Mouse (Mus musculus): Measurements from ENCODE around the gene Setd5. TPM values are rescaled to one million over a fixed set of nuclear protein-coding genes. Genes with fewer than 3 reads are reported as not detected.

Gene Setd5
- polyA plus RNA-seq (2014; fragmentation: Nextera tagmentation; extraction: Ambion mirVana), result 57.0 and 57.9 TPM in 2 replicates

DNA sequence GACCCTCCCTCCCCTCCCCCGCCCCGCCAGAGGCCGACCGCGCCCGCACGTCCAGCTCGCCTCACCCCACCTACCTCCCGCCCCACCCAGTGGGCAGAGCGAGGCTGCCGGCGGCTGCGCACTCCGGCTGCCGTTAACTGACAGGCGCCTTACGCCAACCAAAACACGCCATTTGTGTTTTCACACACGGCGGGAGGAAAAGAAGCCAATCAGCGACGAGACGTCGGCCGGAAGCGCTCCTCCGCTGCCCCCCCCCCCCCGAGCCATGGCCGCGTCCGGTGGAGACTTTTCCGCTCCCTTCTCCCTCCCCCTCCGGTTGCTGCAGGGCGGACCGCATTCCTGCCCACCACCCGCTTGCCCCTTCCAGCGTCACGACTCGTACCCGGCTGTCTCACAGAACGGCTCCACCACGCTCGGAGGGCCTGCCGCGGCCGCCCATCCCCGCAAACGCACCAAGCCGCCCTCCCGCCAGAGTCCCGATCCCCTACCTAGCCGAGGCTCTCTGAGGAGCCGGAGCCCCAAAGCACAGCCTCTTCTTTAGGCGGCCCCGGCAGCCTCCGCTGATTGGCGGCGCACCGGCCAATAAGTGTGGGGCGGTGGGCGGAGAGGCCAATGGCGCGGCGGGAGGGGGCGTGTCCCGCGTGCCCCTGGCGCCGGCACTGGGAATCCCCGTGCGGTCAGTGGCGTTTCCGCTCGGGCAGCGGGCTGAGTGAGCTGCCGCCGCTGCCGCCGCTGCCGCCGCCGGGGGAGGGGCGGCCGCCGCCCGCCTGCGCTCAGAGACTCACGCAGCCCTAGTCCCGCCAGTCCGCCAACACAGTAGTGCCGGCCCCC, at the start of gene Setd5:
Gene Setd5 (plus strand): TSS at position 680 of the 831 bp plus-strand sequence.
- ATAC-seq (ENCODE audit: low FRiP score, low TSS enrichment) (peak; percentile 94), DNase-seq (peak; percentile 98)
- Histone ChIP-seq H3K4me1 (ENCODE audit: control insufficient read depth, insufficient read depth, low read length) (peaks cover 44% of the 10 kb centered on the region), H3K9ac (replicated peaks; ENCODE audit: low read length) (peak within 1 kb of the TSS; percentile 96), H3K4me3 (replicated peaks; ENCODE audit: low read depth, low read length) (peak within 1 kb of the TSS; percentile 93), H3K36me3 (ENCODE audit: control insufficient read depth, insufficient read depth, low read length) (no peaks in the 10 kb centered on the region), H3K9me3 (ENCODE audit: control insufficient read depth, low read length) (no peaks in the 10 kb centered on the region), H3K27ac (replicated peaks; ENCODE audit: low read depth, low read length) (peak within 1 kb of the TSS; percentile 100), H3K4me2 (ENCODE audit: low read length) (peak within 1 kb of the TSS; percentile 91), H3K27me3 (ENCODE audit: control insufficient read depth, insufficient read depth, low read length) (no peaks in the 10 kb centered on the region)
- 1% methylated on average over 72 of the region's 91 CpGs for WGBS

DNA sequence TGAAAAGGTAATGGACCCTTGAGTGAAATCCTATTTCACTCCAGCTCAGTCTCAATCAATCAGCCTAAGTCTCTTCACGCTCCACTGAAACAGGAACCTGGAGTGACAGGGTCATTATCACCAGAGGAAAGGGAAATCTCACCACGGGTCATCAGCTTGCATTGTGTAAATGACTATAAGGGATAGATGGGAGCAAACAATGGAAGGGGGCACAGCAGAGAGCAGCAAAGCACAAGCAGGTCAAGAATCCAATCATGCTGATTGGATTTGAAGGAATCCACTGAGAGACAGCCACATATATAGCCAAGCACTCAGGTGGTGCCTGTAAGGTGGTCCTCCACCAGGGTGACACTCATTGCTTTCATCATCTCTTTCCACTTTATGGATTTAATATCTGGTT, 49.7 kb upstream of the Setd5 start:
- no peak for DNase-seq
- Histone ChIP-seq H3K27ac (replicated peaks; ENCODE audit: low read depth, low read length) (no peak overlapping the region), H3K9me3 (ENCODE audit: control insufficient read depth, low read length) (no peaks in the 10 kb centered on the region), H3K27me3 (ENCODE audit: control insufficient read depth, insufficient read depth, low read length) (no peaks in the 10 kb centered on the region), H3K4me1 (ENCODE audit: control insufficient read depth, insufficient read depth, low read length) (peaks cover 16% of the 10 kb centered on the region), H3K4me2 (ENCODE audit: low read length) (no peak overlapping the region), H3K36me3 (ENCODE audit: control insufficient read depth, insufficient read depth, low read length) (no peaks in the 10 kb centered on the region), H3K9ac (replicated peaks; ENCODE audit: low read length) (no peak overlapping the region), H3K4me3 (replicated peaks; ENCODE audit: low read depth, low read length) (no peak overlapping the region)
- ATAC-seq (ENCODE audit: low FRiP score, low TSS enrichment), result no peak
- WGBS, result 7% methylated on average over 2 of the region's 2 CpGs

DNA sequence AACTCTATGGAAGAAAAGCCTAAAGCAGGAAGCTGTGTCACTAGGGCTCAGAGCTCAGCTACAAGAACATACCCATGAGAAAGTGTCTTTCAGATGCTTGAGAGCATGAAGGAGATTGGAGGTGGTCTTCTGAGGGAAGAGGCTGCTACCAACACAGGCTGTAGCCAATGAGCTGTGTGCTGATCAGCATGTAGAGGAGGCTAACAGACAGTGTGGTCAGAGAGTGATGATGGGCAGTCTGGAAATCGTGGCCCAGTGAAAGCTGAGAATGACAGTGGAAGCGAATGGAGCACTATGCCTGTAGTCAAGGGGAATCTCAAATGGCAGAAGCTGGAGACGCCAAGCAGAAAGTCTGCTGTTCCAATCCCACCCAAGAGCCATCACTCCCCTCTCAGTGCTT, 48.2 kb upstream of the Setd5 start:
- Histone ChIP-seq H3K4me3 (replicated peaks; ENCODE audit: low read depth, low read length) (no peak overlapping the region), H3K4me1 (ENCODE audit: control insufficient read depth, insufficient read depth, low read length) (peaks cover 16% of the 10 kb centered on the region), H3K27ac (replicated peaks; ENCODE audit: low read depth, low read length) (no peak overlapping the region), H3K27me3 (ENCODE audit: control insufficient read depth, insufficient read depth, low read length) (no peaks in the 10 kb centered on the region), H3K4me2 (ENCODE audit: low read length) (no peak overlapping the region), H3K9ac (replicated peaks; ENCODE audit: low read length) (no peak overlapping the region), H3K9me3 (ENCODE audit: control insufficient read depth, low read length) (no peaks in the 10 kb centered on the region), H3K36me3 (ENCODE audit: control insufficient read depth, insufficient read depth, low read length) (no peaks in the 10 kb centered on the region)
- ATAC-seq (ENCODE audit: low FRiP score, low TSS enrichment), result no peak
- WGBS, result 85% methylated on average over 3 of the region's 3 CpGs
- DNase-seq, result no peak

DNA sequence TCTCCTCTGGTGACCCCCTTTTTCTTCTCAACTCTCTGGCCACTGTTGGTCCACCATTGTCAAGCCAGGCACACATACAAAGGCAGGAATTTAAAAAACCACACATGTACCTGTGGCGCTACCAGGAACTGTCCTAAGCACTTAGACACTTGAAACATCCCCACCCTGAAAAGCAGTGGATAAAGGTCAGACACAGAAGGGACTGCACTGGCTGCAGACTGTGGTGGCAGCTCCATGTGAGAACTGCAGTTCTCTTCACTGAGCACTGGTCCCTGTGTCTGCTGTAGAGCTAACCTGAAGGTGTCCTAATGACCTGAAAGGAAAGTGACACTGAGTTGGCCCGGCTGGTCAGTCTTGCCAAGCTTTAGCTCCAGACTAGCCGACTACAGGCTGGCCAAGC, 46.6 kb upstream of the Setd5 start:
- Histone ChIP-seq H3K27ac (replicated peaks; ENCODE audit: low read depth, low read length) (no peak overlapping the region), H3K9ac (replicated peaks; ENCODE audit: low read length) (no peak overlapping the region), H3K27me3 (ENCODE audit: control insufficient read depth, insufficient read depth, low read length) (no peaks in the 10 kb centered on the region), H3K4me2 (ENCODE audit: low read length) (no peak overlapping the region), H3K4me1 (ENCODE audit: control insufficient read depth, insufficient read depth, low read length) (peaks cover 7% of the 10 kb centered on the region), H3K9me3 (ENCODE audit: control insufficient read depth, low read length) (no peaks in the 10 kb centered on the region), H3K4me3 (replicated peaks; ENCODE audit: low read depth, low read length) (no peak overlapping the region), H3K36me3 (ENCODE audit: control insufficient read depth, insufficient read depth, low read length) (no peaks in the 10 kb centered on the region)
- ATAC-seq (ENCODE audit: low FRiP score, low TSS enrichment) (no peak), DNase-seq (no peak)
- 86% methylated on average over 3 of the region's 3 CpGs for WGBS

DNA sequence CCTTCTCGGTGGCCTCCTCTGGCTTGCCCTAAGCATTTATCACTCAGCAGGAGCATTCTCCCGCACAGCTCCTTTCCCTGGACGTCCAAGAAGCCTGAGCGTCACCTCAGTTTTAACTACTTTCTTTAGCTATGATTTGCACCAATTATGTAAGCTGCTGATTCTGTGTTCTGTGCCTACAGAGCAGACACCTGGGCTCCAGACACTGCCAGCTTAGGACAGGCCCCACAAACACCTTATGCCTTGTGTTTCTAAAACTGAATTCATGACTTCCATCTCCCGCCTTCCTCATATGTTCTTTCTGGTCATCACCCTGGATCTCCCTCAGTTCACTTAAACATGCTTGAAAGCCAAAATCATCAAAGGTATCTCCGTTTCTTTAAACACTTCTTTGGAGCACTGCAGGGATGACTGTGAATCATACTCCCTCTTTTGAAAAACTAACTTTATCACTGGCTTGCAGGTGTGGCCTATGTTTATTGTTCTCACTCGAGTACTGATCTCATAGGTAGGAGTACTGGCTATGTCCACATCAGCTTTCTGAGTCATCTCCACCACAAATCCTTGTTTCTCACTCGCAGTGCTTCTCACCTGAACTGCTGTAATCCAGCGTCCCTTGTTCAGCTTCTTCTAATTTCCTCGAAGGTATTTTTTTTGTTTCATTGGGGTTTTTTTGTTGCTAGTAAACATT, 46.0 kb upstream of the Setd5 start:
- 86% methylated on average over 10 of the region's 10 CpGs for WGBS
- Histone ChIP-seq H3K27ac (replicated peaks; ENCODE audit: low read depth, low read length) (no peak overlapping the region), H3K27me3 (ENCODE audit: control insufficient read depth, insufficient read depth, low read length) (no peaks in the 10 kb centered on the region), H3K36me3 (ENCODE audit: control insufficient read depth, insufficient read depth, low read length) (no peaks in the 10 kb centered on the region), H3K9ac (replicated peaks; ENCODE audit: low read length) (no peak overlapping the region), H3K4me2 (ENCODE audit: low read length) (no peak overlapping the region), H3K9me3 (ENCODE audit: control insufficient read depth, low read length) (no peaks in the 10 kb centered on the region), H3K4me3 (replicated peaks; ENCODE audit: low read depth, low read length) (no peak overlapping the region), H3K4me1 (ENCODE audit: control insufficient read depth, insufficient read depth, low read length) (peaks cover 2% of the 10 kb centered on the region; the same call in 1 of the 2 replicates)
- DNase-seq, result no peak
- ATAC-seq (ENCODE audit: low FRiP score, low TSS enrichment), result no peak

DNA sequence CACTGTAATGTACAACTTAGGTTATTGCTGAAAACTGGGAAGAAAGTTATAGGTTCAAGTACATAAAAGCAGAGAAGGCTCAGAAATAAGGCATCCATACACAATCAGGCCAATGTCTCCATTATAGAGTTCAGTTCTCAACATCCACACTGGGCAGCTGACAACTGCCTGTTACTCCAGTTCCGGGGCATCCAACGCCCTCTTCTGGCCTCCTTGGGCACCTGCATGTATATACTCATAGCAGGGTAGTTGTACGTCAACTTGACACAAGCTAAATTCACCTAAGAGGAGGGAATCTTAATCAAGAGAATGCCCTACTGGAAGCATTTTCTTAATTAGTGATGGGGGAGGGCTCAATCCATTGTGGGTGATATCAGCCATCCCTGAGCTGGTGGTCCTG, 45.0 kb upstream of the Setd5 start:
- Histone ChIP-seq H3K9ac (replicated peaks; ENCODE audit: low read length) (no peak overlapping the region), H3K4me2 (ENCODE audit: low read length) (no peak overlapping the region), H3K27ac (replicated peaks; ENCODE audit: low read depth, low read length) (no peak overlapping the region), H3K9me3 (ENCODE audit: control insufficient read depth, low read length) (no peaks in the 10 kb centered on the region), H3K4me1 (ENCODE audit: control insufficient read depth, insufficient read depth, low read length) (no peaks in the 10 kb centered on the region), H3K27me3 (ENCODE audit: control insufficient read depth, insufficient read depth, low read length) (no peaks in the 10 kb centered on the region), H3K4me3 (replicated peaks; ENCODE audit: low read depth, low read length) (no peak overlapping the region), H3K36me3 (ENCODE audit: control insufficient read depth, insufficient read depth, low read length) (no peaks in the 10 kb centered on the region)
- no peak for DNase-seq
- 71% methylated on average over 3 of the region's 3 CpGs for WGBS
- no peak for ATAC-seq (ENCODE audit: low FRiP score, low TSS enrichment)

DNA sequence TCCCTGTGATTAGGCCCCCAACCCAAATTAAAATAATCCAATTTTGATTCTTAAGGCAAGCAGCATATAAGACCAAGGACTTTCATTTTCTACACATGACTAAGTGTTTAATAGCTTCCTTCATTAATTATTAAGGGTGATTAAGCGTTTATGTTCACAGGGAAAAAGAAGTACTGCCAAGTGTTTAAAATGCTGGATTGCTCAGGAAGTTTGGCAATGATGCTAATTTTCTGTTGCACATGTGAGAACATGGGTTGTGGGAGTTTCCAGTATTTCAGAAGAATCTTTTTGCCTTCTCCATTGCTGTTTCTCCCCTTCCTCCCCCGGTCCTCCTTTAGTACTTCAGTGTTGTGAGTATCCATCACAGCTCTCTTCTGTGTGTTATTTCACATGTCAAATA, 44.0 kb upstream of the Setd5 start:
- H3K9ac ChIP-seq (replicated peaks; ENCODE audit: low read length), result no peak overlapping the region
- DNase-seq (no peak), ATAC-seq (ENCODE audit: low FRiP score, low TSS enrichment) (no peak)
- no peaks in the 10 kb centered on the region for H3K27me3 ChIP-seq (ENCODE audit: control insufficient read depth, insufficient read depth, low read length)
- H3K4me3 ChIP-seq (replicated peaks; ENCODE audit: low read depth, low read length), result no peak overlapping the region
- no peak overlapping the region for H3K27ac ChIP-seq (replicated peaks; ENCODE audit: low read depth, low read length)
- 92% methylated on average over 2 of the region's 2 CpGs for WGBS
- no peaks in the 10 kb centered on the region for H3K36me3 ChIP-seq (ENCODE audit: control insufficient read depth, insufficient read depth, low read length)
- 0 out of 2 replicates have a peak, but pooled peaks cover under 1% of the 10 kb centered on the region for H3K4me1 ChIP-seq (ENCODE audit: control insufficient read depth, insufficient read depth, low read length)
- no peaks in the 10 kb centered on the region for H3K9me3 ChIP-seq (ENCODE audit: control insufficient read depth, low read length)
- H3K4me2 ChIP-seq (ENCODE audit: low read length), result no peak overlapping the region

DNA sequence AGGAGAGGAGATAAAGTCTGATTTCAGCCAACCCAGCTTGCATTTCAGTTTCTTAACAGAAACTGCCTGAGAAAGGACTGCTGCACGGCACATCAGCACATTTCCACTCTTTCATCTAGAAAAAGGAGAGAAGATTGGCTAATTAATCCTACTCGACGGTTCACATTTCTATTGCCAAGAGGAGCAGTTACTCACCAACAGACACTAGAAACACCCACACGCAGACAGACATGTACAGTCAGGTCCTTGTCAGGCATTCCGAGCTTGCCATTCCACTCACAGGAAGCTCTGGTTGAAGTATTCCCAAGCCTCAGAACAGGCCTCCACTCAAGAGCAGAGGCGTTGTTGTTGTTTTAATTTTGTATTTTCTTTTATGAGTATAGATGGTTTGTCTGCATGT, 42.7 kb upstream of the Setd5 start:
- H3K4me2 ChIP-seq (ENCODE audit: low read length), result no peak overlapping the region
- no peaks in the 10 kb centered on the region for H3K36me3 ChIP-seq (ENCODE audit: control insufficient read depth, insufficient read depth, low read length)
- ATAC-seq (ENCODE audit: low FRiP score, low TSS enrichment) (no peak), DNase-seq (no peak)
- 90% methylated on average over 6 of the region's 6 CpGs for WGBS
- H3K27me3 ChIP-seq (ENCODE audit: control insufficient read depth, insufficient read depth, low read length), result no peaks in the 10 kb centered on the region
- H3K9me3 ChIP-seq (ENCODE audit: control insufficient read depth, low read length), result no peaks in the 10 kb centered on the region
- no peak overlapping the region for H3K4me3 ChIP-seq (replicated peaks; ENCODE audit: low read depth, low read length)
- H3K9ac ChIP-seq (replicated peaks; ENCODE audit: low read length), result no peak overlapping the region
- peaks cover 7% of the 10 kb centered on the region; the same call in 1 of the 2 replicates for H3K4me1 ChIP-seq (ENCODE audit: control insufficient read depth, insufficient read depth, low read length)
- H3K27ac ChIP-seq (replicated peaks; ENCODE audit: low read depth, low read length), result no peak overlapping the region

Data from midbrain, embryonic 14.5 days (tissue).